Mouse (Mus musculus): ENCODE data around the gene Prkcz. TPM values are rescaled to one million over a fixed set of nuclear protein-coding genes. Genes with fewer than 3 reads are reported as not detected.
A peak's percentile ranks its signal among the peaks of the same experiment; 100 is the strongest.
"Not testable (repeated sequence)": the region's sequence is repeated elsewhere in the genome, so short reads cannot be mapped to it uniquely, and the experiment has no call there.

The Prkcz gene
- polyA plus RNA-seq, 1 experiment: 38.1 TPM

DNA sequence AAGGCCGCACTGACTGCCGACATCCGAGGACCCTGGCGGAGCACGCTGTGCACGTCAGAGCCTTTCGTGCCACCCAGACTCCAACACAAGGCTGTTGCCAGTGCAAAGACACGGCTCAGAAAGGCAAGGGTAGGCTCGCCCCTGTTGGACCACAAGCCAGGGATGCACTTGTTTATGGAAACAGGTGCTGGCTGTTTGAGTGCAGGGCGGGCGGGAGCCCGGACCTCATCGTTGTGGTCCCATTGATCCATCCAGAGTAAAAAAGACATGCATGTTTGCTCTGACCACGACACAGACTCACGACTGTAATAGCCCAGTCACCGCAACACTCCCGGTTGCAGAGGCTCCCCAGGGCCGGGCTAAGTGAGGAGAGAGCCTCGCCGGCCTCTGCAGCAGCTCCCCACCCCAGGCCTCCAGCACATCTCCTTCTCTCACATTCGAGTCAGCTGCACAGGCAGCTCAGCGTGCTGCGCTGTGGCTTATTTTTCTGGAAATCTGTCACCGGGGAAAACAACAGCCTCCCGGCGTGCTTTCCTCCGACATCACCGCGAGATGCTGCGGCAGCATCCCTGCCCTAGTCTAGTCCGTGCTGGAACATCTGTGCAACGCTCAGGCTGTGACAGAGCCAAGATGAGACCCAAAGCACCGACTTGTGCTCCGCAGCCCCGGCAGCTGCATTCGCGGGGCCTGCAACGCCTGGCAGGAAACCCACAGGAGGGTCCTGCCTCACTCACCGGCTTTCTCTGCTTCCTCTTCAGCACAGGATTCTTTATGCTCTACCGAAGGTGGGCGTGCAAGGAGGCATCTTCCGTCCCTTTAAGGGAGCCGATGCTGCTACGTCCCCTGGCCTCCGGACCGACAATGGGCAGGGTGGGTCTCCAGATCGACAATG, 16.2 kb downstream of the Prkcz start:
- no peak for DNase-seq
- TF ChIP-seq CTCF (IDR thresholded peaks at IDR 0.05; ENCODE audit: insufficient read depth, low read length) (no peak), POLR2A (IDR thresholded peaks at IDR 0.05; ENCODE audit: borderline replicate concordance, extremely low read depth, low read depth, low read length) (no peak)
- H3K4me1 ChIP-seq (ENCODE audit: control insufficient read depth, insufficient read depth, low read length): no peaks in the 10 kb centered on the region
- 22% methylated on average over 47 of the region's 47 CpGs for WGBS
- peak overlapping the region; percentile 0 for H3K4me3 ChIP-seq (replicated peaks; ENCODE audit: extremely low read depth, low read depth, low read length)

GRCm38 (mm10) chr4:155344299-155344600, 16.9 kb downstream of the Prkcz start:
- TF ChIP-seq CTCF (IDR thresholded peaks at IDR 0.05; ENCODE audit: insufficient read depth, low read length): no peak

GRCm38 (mm10) chr4:155343415-155344298, 17.5 kb downstream of the Prkcz start:
- 75% methylated on average over 14 of the region's 14 CpGs for WGBS
- Histone ChIP-seq H3K4me3 (replicated peaks; ENCODE audit: extremely low read depth, low read depth, low read length) (no peak overlapping the region), H3K4me1 (ENCODE audit: control insufficient read depth, insufficient read depth, low read length) (no peaks in the 10 kb centered on the region)
- DNase-seq: no peak
- TF ChIP-seq CTCF (IDR thresholded peaks at IDR 0.05; ENCODE audit: insufficient read depth, low read length): no peak
- TF ChIP-seq POLR2A (IDR thresholded peaks at IDR 0.05; ENCODE audit: borderline replicate concordance, extremely low read depth, low read depth, low read length): no peak

More at GRCm38 (mm10) chr4:155344299-155344600, 16.9 kb downstream of the Prkcz start:
- H3K4me1 ChIP-seq (ENCODE audit: control insufficient read depth, insufficient read depth, low read length): no peaks in the 10 kb centered on the region
- WGBS: 46% methylated on average over 3 of the region's 3 CpGs
- no peak overlapping the region for H3K4me3 ChIP-seq (replicated peaks; ENCODE audit: extremely low read depth, low read depth, low read length)
- DNase-seq: no peak

- WGBS: 82% methylated on average over 12 of the region's 12 CpGs
- no peaks in the 10 kb centered on the region for H3K4me1 ChIP-seq (ENCODE audit: control insufficient read depth, insufficient read depth, low read length)
- no peak for TF ChIP-seq POLR2A (IDR thresholded peaks at IDR 0.05; ENCODE audit: borderline replicate concordance, extremely low read depth, low read depth, low read length)
- TF ChIP-seq CTCF (IDR thresholded peaks at IDR 0.05; ENCODE audit: insufficient read depth, low read length): no peak
- no peak overlapping the region for H3K4me3 ChIP-seq (replicated peaks; ENCODE audit: extremely low read depth, low read depth, low read length)
- DNase-seq: no peak
Measured at GRCm38 (mm10) chr4:155336284-155337050, 24.7 kb downstream of the Prkcz start.

DNA sequence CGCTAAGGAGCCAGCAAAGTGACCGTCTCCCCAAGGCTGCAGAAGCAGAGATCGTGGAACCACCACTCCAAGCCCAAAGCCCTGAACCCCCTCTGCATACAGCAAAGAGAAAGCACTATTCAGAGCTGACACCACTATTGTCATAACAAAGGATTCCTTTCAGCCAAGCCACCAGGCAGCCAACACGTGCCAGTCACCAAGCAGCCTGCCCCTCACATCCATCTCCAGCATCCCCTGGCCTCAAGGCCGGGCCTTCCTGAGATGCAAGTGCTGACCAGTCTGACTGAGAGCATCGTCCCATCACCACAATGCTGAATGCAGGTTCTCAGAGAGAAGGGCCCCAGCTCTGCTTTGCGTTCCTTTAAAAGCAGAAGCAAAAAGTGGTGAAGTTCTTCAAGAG, 28.9 kb downstream of the Prkcz start:
- 78% methylated on average over 7 of the region's 7 CpGs for WGBS
- Histone ChIP-seq H3K4me1 (ENCODE audit: control insufficient read depth, insufficient read depth, low read length) (no peaks in the 10 kb centered on the region), H3K4me3 (replicated peaks; ENCODE audit: extremely low read depth, low read depth, low read length) (no peak overlapping the region)
- TF ChIP-seq CTCF (IDR thresholded peaks at IDR 0.05; ENCODE audit: insufficient read depth, low read length) (no peak), POLR2A (IDR thresholded peaks at IDR 0.05; ENCODE audit: borderline replicate concordance, extremely low read depth, low read depth, low read length) (no peak)
- DNase-seq: no peak

DNA sequence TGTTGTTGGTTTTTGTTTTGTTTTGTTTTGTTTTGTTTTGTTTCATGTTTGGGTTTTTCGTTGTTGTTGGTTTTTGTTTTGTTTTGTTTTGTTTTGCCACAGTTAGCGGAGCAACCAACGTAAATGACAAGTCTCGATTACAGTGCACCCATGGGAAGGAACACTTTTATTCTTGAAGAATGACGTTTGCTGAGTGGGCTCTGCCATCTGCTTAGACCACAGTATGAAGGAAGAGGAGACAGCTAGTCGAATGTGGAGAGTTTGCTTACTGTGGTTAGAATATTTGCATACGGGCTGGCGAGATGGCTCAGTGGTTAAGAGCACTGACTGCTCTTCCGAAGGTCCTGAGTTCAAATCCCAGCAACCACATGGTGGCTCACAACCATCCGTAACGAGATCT, 32.8 kb downstream of the Prkcz start:
- H3K4me3 ChIP-seq (replicated peaks; ENCODE audit: extremely low read depth, low read depth, low read length); H3K4me1 ChIP-seq (ENCODE audit: control insufficient read depth, insufficient read depth, low read length); DNase-seq: not testable (repeated sequence)
- 84% methylated on average over 11 of the region's 11 CpGs for WGBS

- Histone ChIP-seq H3K4me3 (replicated peaks; ENCODE audit: extremely low read depth, low read depth, low read length) (no peak overlapping the region), H3K4me1 (ENCODE audit: control insufficient read depth, insufficient read depth, low read length) (0 out of 2 replicates have a peak, but pooled peaks cover 2% of the 10 kb centered on the region)
- TF ChIP-seq POLR2A (IDR thresholded peaks at IDR 0.05; ENCODE audit: borderline replicate concordance, extremely low read depth, low read depth, low read length) (no peak), CTCF (IDR thresholded peaks at IDR 0.05; ENCODE audit: insufficient read depth, low read length) (no peak)
- no peak for DNase-seq
- 56% methylated on average over 5 of the region's 5 CpGs for WGBS
Measured at GRCm38 (mm10) chr4:155325773-155326172, 35.4 kb downstream of the Prkcz start.

DNA sequence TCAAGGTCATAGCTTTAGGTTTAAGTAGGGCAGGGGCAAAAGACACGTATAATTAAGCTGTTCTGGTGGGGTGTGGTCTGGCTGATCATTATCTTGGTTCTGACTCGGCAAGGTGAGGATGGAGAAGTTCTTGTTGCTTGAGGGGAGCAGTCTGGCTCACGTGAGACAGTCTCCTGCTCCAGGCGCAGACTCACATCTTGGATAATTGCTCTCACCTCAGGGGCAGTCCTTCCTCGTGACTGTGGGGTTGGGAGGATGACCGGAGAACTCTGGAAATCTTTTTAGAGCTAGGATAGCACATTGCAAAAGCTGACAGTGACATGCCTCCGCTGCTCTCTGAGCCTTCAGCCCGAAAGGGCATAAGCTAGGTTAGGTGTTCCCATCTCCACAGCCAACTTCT, 36.6 kb downstream of the Prkcz start:
- WGBS: 37% methylated on average over 8 of the region's 8 CpGs
- no peak overlapping the region for H3K4me3 ChIP-seq (replicated peaks; ENCODE audit: extremely low read depth, low read depth, low read length)
- H3K4me1 ChIP-seq (ENCODE audit: control insufficient read depth, insufficient read depth, low read length): 0 out of 2 replicates have a peak, but pooled peaks cover 4% of the 10 kb centered on the region
- TF ChIP-seq POLR2A (IDR thresholded peaks at IDR 0.05; ENCODE audit: borderline replicate concordance, extremely low read depth, low read depth, low read length) (no peak), CTCF (IDR thresholded peaks at IDR 0.05; ENCODE audit: insufficient read depth, low read length) (no peak)
- DNase-seq: no peak

- no peak overlapping the region for H3K4me3 ChIP-seq (replicated peaks; ENCODE audit: extremely low read depth, low read depth, low read length)
- H3K4me1 ChIP-seq (ENCODE audit: control insufficient read depth, insufficient read depth, low read length): 0 out of 2 replicates have a peak, but pooled peaks cover 4% of the 10 kb centered on the region
- 57% methylated on average over 3 of the region's 3 CpGs for WGBS
- no peak for TF ChIP-seq POLR2A (IDR thresholded peaks at IDR 0.05; ENCODE audit: borderline replicate concordance, extremely low read depth, low read depth, low read length)
- TF ChIP-seq CTCF (IDR thresholded peaks at IDR 0.05; ENCODE audit: insufficient read depth, low read length): no peak
- DNase-seq: no peak
Measured at GRCm38 (mm10) chr4:155323081-155323795, 37.9 kb downstream of the Prkcz start.
